Mouse (Mus musculus) C2C12 (cell line): Measurements from ENCODE around the gene Flnb. TPM values are rescaled to one million over a fixed set of nuclear protein-coding genes. Genes with fewer than 3 reads are reported as not detected.

Experiments used
- H3K27me3 ChIP-seq: one replicate; pipeline ENCODE4 v1.6.1; 2011; ENCODE audit not compliant: control insufficient read depth, insufficient read depth, insufficient read length
- H3K36me3 ChIP-seq: one replicate; pipeline ENCODE4 v1.6.1; 2011; ENCODE audit not compliant: control insufficient read depth, insufficient read depth
- H3K4me3 ChIP-seq: one replicate; pipeline ENCODE4 v1.5.1; 2011; ENCODE audit warnings: mild to moderate bottlenecking, control low read depth; ENCODE audit not compliant: poor library complexity, insufficient read depth, severe bottlenecking
- H3K79me2 ChIP-seq: one replicate; pipeline ENCODE4 v1.6.1; 2011; ENCODE audit not compliant: control insufficient read depth, insufficient read depth
- H3K79me3 ChIP-seq: one replicate; pipeline ENCODE4 v1.6.1; 2011; ENCODE audit warnings: low read depth, control low read depth
- H3ac ChIP-seq: one replicate; pipeline ENCODE3; 2011; ENCODE audit warnings: low read depth; ENCODE audit not compliant: control insufficient read depth, insufficient read length
- CEBPB ChIP-seq: IDR thresholded peaks from one replicate; pipeline ENCODE4 v1.6.1; 2011; ENCODE audit warnings: low read depth, mild to moderate bottlenecking, control low read depth, moderate library complexity
- CTCF ChIP-seq: IDR thresholded peaks from one replicate; pipeline ENCODE4 v1.5.1; 2011; ENCODE audit not compliant: control insufficient read depth, insufficient read depth, insufficient read length
- FOSL1 ChIP-seq: IDR thresholded peaks from one replicate; pipeline ENCODE4 v1.8.0; 2011; ENCODE audit warnings: mild to moderate bottlenecking, low read length; ENCODE audit not compliant: poor library complexity, insufficient read depth, severe bottlenecking
- MAX ChIP-seq: IDR thresholded peaks from one replicate; pipeline ENCODE4 v1.6.1; 2011; ENCODE audit warnings: mild to moderate bottlenecking, control low read depth
- MYOD1 ChIP-seq: IDR thresholded peaks from one replicate; pipeline ENCODE4 v1.6.1; 2011; ENCODE audit warnings: low read depth; ENCODE audit not compliant: control insufficient read depth, insufficient read length
- MYOG ChIP-seq: IDR thresholded peaks from one replicate; pipeline ENCODE4 v1.6.1; 2011; ENCODE audit not compliant: control insufficient read depth, insufficient read length; ENCODE audit errors: extremely low read depth
- USF1 ChIP-seq: IDR thresholded peaks from one replicate; pipeline ENCODE4 v1.6.1; 2011; ENCODE audit warnings: low read depth, mild to moderate bottlenecking, control low read depth, moderate library complexity
- polyA plus RNA-seq: library from polyadenylated mRNA; unstranded; fragments of >200 nt; fragmentation: generic; extraction: Trizol; gene quantifications from one replicate; pipeline ENCODE4 v1.2.1, GENCODE M21; 2012; ENCODE audit warnings: missing spikeins

The Flnb gene
- polyA plus RNA-seq, 1 experiment = 154 TPM

DNA sequence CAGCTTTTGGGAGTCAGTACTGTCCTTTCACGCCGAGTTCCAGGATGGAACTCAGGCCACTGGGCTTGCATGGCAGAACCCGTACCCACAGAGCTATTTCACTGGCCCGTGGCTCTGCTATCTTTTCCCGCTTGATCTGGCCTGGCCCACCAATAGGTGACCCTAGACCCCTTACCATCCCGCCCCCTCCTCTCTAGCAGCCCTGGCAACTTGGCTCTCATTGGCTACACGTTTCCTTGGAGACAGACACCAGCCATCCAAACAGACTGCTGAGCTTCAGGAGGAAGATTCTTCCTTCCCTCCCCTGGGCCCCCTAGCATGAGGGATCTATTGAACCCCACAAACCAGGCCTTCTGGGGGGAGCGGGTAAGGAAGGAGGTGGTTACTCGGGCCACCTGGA is 139.3 kb downstream of the Flnb start, which contains the start of gene Gm45521:
Gene Gm45521 (plus strand): TSS at position 240 of the 400 bp plus-strand sequence.
- Histone ChIP-seq H3K4me3 (no peak within 1 kb of the TSS), H3K79me2 (no peaks in the 10 kb centered on the region), H3K79me3 (no peaks in the 10 kb centered on the region), H3K27me3 (no peaks in the 10 kb centered on the region), H3ac (no peak within 1 kb of the TSS), H3K36me3 (no peaks in the 10 kb centered on the region)
- TF ChIP-seq MYOG (no peak), MAX (no peak), USF1 (no peak), CTCF (no peak), FOSL1 (no peak), MYOD1 (no peak), CEBPB (no peak)

- Histone ChIP-seq H3K79me3 (no peaks in the 10 kb centered on the region), H3K4me3 (no peak overlapping the region), H3K27me3 (no peaks in the 10 kb centered on the region), H3ac (no peak overlapping the region), H3K36me3 (no peaks in the 10 kb centered on the region), H3K79me2 (no peaks in the 10 kb centered on the region)
- no peak for TF ChIP-seq MAX
- no peak for TF ChIP-seq FOSL1
- no peak for TF ChIP-seq USF1
- no peak for TF ChIP-seq CTCF
- TF ChIP-seq MYOG = no peak
- TF ChIP-seq MYOD1 = no peak
- TF ChIP-seq CEBPB = no peak
Observed at GRCm38 (mm10) chr14:7960616-7961015, 142.9 kb downstream of the Flnb start.

GRCm38 (mm10) chr14:7961714-7962113 is 144.0 kb downstream of the Flnb start:
- H3K79me2 ChIP-seq = no peaks in the 10 kb centered on the region
- no peak overlapping the region for H3K4me3 ChIP-seq
- H3K79me3 ChIP-seq = no peaks in the 10 kb centered on the region
- H3K27me3 ChIP-seq = no peaks in the 10 kb centered on the region
- TF ChIP-seq USF1 (no peak), MYOD1 (no peak), MAX (no peak), MYOG (no peak), FOSL1 (no peak), CTCF (no peak), CEBPB (no peak)
- no peaks in the 10 kb centered on the region for H3K36me3 ChIP-seq
- H3ac ChIP-seq = no peak overlapping the region

- H3K79me3 ChIP-seq = no peaks in the 10 kb centered on the region
- H3K27me3 ChIP-seq = no peaks in the 10 kb centered on the region
- H3K4me3 ChIP-seq = no peak overlapping the region
- H3K79me2 ChIP-seq = no peaks in the 10 kb centered on the region
- no peak overlapping the region for H3ac ChIP-seq
- TF ChIP-seq MYOD1 (no peak), MYOG (no peak), USF1 (no peak), CTCF (no peak), FOSL1 (no peak), MAX (no peak), CEBPB (no peak)
- H3K36me3 ChIP-seq = no peaks in the 10 kb centered on the region
Observed at GRCm38 (mm10) chr14:7962626-7963025, 144.9 kb downstream of the Flnb start.

GRCm38 (mm10) chr14:7963160-7963559 is 145.4 kb downstream of the Flnb start:
- H3K4me3 ChIP-seq = no peak overlapping the region
- H3K27me3 ChIP-seq = no peaks in the 10 kb centered on the region
- no peaks in the 10 kb centered on the region for H3K79me2 ChIP-seq
- no peaks in the 10 kb centered on the region for H3K79me3 ChIP-seq
- no peak for TF ChIP-seq CEBPB
- TF ChIP-seq MAX = no peak
- no peak for TF ChIP-seq MYOD1
- no peak for TF ChIP-seq USF1
- TF ChIP-seq MYOG = no peak
- no peak for TF ChIP-seq FOSL1
- H3K36me3 ChIP-seq = no peaks in the 10 kb centered on the region
- H3ac ChIP-seq = no peak overlapping the region
